Mouse (Mus musculus) hindbrain, embryonic 14.5 days (tissue): ENCODE measurements around the gene Zbtb3. TPM values are rescaled to one million over a fixed set of nuclear protein-coding genes. Genes with fewer than 3 reads are reported as not detected.

ENCODE experiments used
- ATAC-seq: fragments of 200-750 bp; cut with Nextera tagmentation; 2 replicates; pipeline ENCODE4 v1.8.0; 2017; ENCODE audit warnings: moderate number of reproducible peaks, mild to moderate bottlenecking, moderate TSS enrichment, moderate library complexity; ENCODE audit not compliant: low FRiP score
- DNase-seq: peaks from one replicate; pipeline ENCODE4 v3.0.0-alpha.2; 2015; ENCODE audit warnings: low spot score
- H3K27ac ChIP-seq: fragments of 300-500 bp; sonication (generic); 2 replicates; pipeline ENCODE4 v1.5.1; 2014; ENCODE audit warnings: mild to moderate bottlenecking, moderate library complexity
- H3K27me3 ChIP-seq: fragments of 300-500 bp; sonication (generic); 2 replicates; pipeline ENCODE4 v1.6.1; 2014; ENCODE audit warnings: mild to moderate bottlenecking, low read length, mixed read lengths; ENCODE audit not compliant: control insufficient read depth, insufficient read depth
- H3K36me3 ChIP-seq: fragments of 300-500 bp; sonication (generic); replicated peaks from 2 replicates; pipeline ENCODE4 v1.6.1; 2014; ENCODE audit not compliant: control insufficient read depth, insufficient read depth
- H3K4me1 ChIP-seq: fragments of 300-500 bp; sonication (generic); replicated peaks from 2 replicates; pipeline ENCODE4 v1.6.1; 2014; ENCODE audit warnings: antibody characterized with exemption, low read length, mixed read lengths; ENCODE audit not compliant: control insufficient read depth, insufficient read depth
- H3K4me2 ChIP-seq: fragments of 300-500 bp; sonication (generic); replicated peaks from 2 replicates; pipeline ENCODE4 v1.6.1; 2014; ENCODE audit warnings: mild to moderate bottlenecking, moderate library complexity
- H3K4me3 ChIP-seq: fragments of 300-500 bp; sonication (generic); replicated peaks from 2 replicates; pipeline ENCODE4 v1.5.1; 2014; ENCODE audit warnings: mild to moderate bottlenecking, low read length
- H3K9ac ChIP-seq: fragments of 300-500 bp; sonication (generic); 2 replicates; pipeline ENCODE4 v1.6.1; 2014
- H3K9me3 ChIP-seq: fragments of 300-500 bp; sonication (generic); 2 replicates; pipeline ENCODE4 v1.6.1; 2016; ENCODE audit warnings: low read length; ENCODE audit not compliant: control insufficient read depth
- WGBS: fragments of 180-500 bp; shearing (Covaris S2); extraction: QIAGEN DNeasy Blood & Tissue Kit; methylation state at CpG from one replicate; pipeline ENCODE4 v1.1.7; 2014; 5-methylcytosine and 5-hydroxymethylcytosine counted together
- polyA plus RNA-seq: library from polyadenylated mRNA; unstranded; fragments of >200 nt; fragmentation: Nextera tagmentation; extraction: Ambion mirVana; gene quantifications from 2 replicates; pipeline ENCODE4 v1.2.1, GENCODE M21; 2014

The Zbtb3 gene
- polyA plus RNA-seq, 1 experiment from 2014 or later: 6.8 TPM

GRCm38 (mm10) chr19:8790171-8790570 is 12.2 kb upstream of the Zbtb3 start:
- Histone ChIP-seq H3K36me3 (peaks cover 36% of the 10 kb centered on the region), H3K4me2 (no peak overlapping the region), H3K9me3 (no peaks in the 10 kb centered on the region), H3K27me3 (no peaks in the 10 kb centered on the region), H3K9ac (no peak overlapping the region), H3K4me3 (no peak overlapping the region), H3K4me1 (peaks cover 5% of the 10 kb centered on the region; the same call in 1 of the 2 replicates), H3K27ac (no peak overlapping the region)
- WGBS: 88% methylated on average over 7 of the region's 7 CpGs
- DNase-seq: no peak
- ATAC-seq: no peak

GRCm38 (mm10) chr19:8798264-8798946 is 4.0 kb upstream of the Zbtb3 start, which contains the start of gene Polr2g:
TSS of gene Polr2g (minus strand) at chr19:8798577.
- 2% methylated on average over 25 of the region's 25 CpGs for WGBS
- H3K27me3 ChIP-seq: no peaks in the 10 kb centered on the region
- peak within 1 kb of the TSS; percentile 77 for H3K9ac ChIP-seq
- no peaks in the 10 kb centered on the region for H3K9me3 ChIP-seq
- peak; percentile 91 for DNase-seq
- H3K27ac ChIP-seq: peak within 1 kb of the TSS; percentile 61
- peak within 1 kb of the TSS; percentile 94 for H3K4me2 ChIP-seq
- H3K4me3 ChIP-seq: peak within 1 kb of the TSS; percentile 69
- peaks cover 18% of the 10 kb centered on the region for H3K4me1 ChIP-seq
- H3K36me3 ChIP-seq: peaks cover 29% of the 10 kb centered on the region
- peak; percentile 70 for ATAC-seq

GRCm38 (mm10) chr19:8798947-8799315 is 3.4 kb upstream of the Zbtb3 start:
- H3K4me2 ChIP-seq: peak overlapping the region; percentile 94
- DNase-seq (no peak), ATAC-seq (no peak)
- peak overlapping the region; percentile 61; the same call in 1 of the 2 replicates for H3K27ac ChIP-seq
- H3K27me3 ChIP-seq: no peaks in the 10 kb centered on the region
- H3K36me3 ChIP-seq: peaks cover 23% of the 10 kb centered on the region
- peak overlapping the region; percentile 69 for H3K4me3 ChIP-seq
- peaks cover 18% of the 10 kb centered on the region for H3K4me1 ChIP-seq
- no peak overlapping the region for H3K9ac ChIP-seq
- no peaks in the 10 kb centered on the region for H3K9me3 ChIP-seq

GRCm38 (mm10) chr19:8803204-8803780 is 937 bp downstream of the Zbtb3 start:
- WGBS: 85% methylated on average over 9 of the region's 9 CpGs
- no peak for ATAC-seq
- Histone ChIP-seq H3K27ac (no peak overlapping the region), H3K4me1 (peaks cover 11% of the 10 kb centered on the region; the same call in 1 of the 2 replicates), H3K4me2 (peak overlapping the region; percentile 84), H3K27me3 (no peaks in the 10 kb centered on the region), H3K36me3 (peaks cover 37% of the 10 kb centered on the region), H3K9me3 (no peaks in the 10 kb centered on the region), H3K9ac (peak overlapping the region; percentile 22), H3K4me3 (peak overlapping the region; percentile 44)
- DNase-seq: no peak

- H3K4me1 ChIP-seq: peaks cover 11% of the 10 kb centered on the region; the same call in 1 of the 2 replicates
- H3K27me3 ChIP-seq: no peaks in the 10 kb centered on the region
- no peak for DNase-seq
- H3K4me2 ChIP-seq: no peak overlapping the region
- 90% methylated on average over 11 of the region's 11 CpGs for WGBS
- no peak overlapping the region for H3K27ac ChIP-seq
- no peak for ATAC-seq
- no peak overlapping the region for H3K4me3 ChIP-seq
- H3K36me3 ChIP-seq: peaks cover 45% of the 10 kb centered on the region
- no peaks in the 10 kb centered on the region for H3K9me3 ChIP-seq
- no peak overlapping the region for H3K9ac ChIP-seq
Observed at GRCm38 (mm10) chr19:8803879-8804660, 1.7 kb downstream of the Zbtb3 start.

- ATAC-seq (no peak), DNase-seq (no peak)
- Histone ChIP-seq H3K27ac (no peak overlapping the region), H3K27me3 (no peaks in the 10 kb centered on the region), H3K4me3 (no peak overlapping the region), H3K4me2 (no peak overlapping the region), H3K4me1 (peaks cover 7% of the 10 kb centered on the region; the same call in 1 of the 2 replicates), H3K36me3 (peaks cover 66% of the 10 kb centered on the region), H3K9ac (no peak overlapping the region), H3K9me3 (no peaks in the 10 kb centered on the region)
- 94% methylated on average over 5 of the region's 5 CpGs for WGBS
Observed at GRCm38 (mm10) chr19:8806810-8807209, 4.5 kb downstream of the Zbtb3 start.

- H3K9ac ChIP-seq: no peak overlapping the region
- H3K4me2 ChIP-seq: peak overlapping the region; percentile 17; the same call in 1 of the 2 replicates
- 75% methylated on average over 11 of the region's 11 CpGs for WGBS
- no peaks in the 10 kb centered on the region for H3K9me3 ChIP-seq
- ATAC-seq (no peak), DNase-seq (no peak)
- H3K36me3 ChIP-seq: peaks cover 45% of the 10 kb centered on the region
- H3K27ac ChIP-seq: no peak overlapping the region
- no peaks in the 10 kb centered on the region for H3K27me3 ChIP-seq
- peaks cover 22% of the 10 kb centered on the region for H3K4me1 ChIP-seq
- H3K4me3 ChIP-seq: no peak overlapping the region
Observed at GRCm38 (mm10) chr19:8815812-8816211, 13.5 kb downstream of the Zbtb3 start.

GRCm38 (mm10) chr19:8817001-8817400 is 14.6 kb downstream of the Zbtb3 start:
- Histone ChIP-seq H3K4me1 (peaks cover 32% of the 10 kb centered on the region), H3K4me2 (peak overlapping the region; percentile 76), H3K27me3 (no peaks in the 10 kb centered on the region), H3K27ac (no peak overlapping the region), H3K4me3 (0 out of 2 replicates have a peak overlapping the region, but pooled peaks have one; percentile 7), H3K9me3 (no peaks in the 10 kb centered on the region), H3K36me3 (peaks cover 35% of the 10 kb centered on the region), H3K9ac (peak overlapping the region; percentile 84)
- ATAC-seq: no peak
- 68% methylated on average over 3 of the region's 3 CpGs for WGBS
- DNase-seq: no peak

- Histone ChIP-seq H3K4me3 (peak overlapping the region; percentile 90), H3K9me3 (no peaks in the 10 kb centered on the region), H3K4me2 (peak overlapping the region; percentile 76), H3K27me3 (no peaks in the 10 kb centered on the region), H3K27ac (peak overlapping the region; percentile 96), H3K4me1 (peaks cover 45% of the 10 kb centered on the region), H3K36me3 (peaks cover 29% of the 10 kb centered on the region), H3K9ac (peak overlapping the region; percentile 84)
- WGBS: 32% methylated on average over 14 of the region's 14 CpGs
- DNase-seq (no peak), ATAC-seq (no peak)
Observed at GRCm38 (mm10) chr19:8818301-8818798, 16.0 kb downstream of the Zbtb3 start.
